9 mouse cellular contexts compared by ENCODE assay signal in the genomic region with DNA sequence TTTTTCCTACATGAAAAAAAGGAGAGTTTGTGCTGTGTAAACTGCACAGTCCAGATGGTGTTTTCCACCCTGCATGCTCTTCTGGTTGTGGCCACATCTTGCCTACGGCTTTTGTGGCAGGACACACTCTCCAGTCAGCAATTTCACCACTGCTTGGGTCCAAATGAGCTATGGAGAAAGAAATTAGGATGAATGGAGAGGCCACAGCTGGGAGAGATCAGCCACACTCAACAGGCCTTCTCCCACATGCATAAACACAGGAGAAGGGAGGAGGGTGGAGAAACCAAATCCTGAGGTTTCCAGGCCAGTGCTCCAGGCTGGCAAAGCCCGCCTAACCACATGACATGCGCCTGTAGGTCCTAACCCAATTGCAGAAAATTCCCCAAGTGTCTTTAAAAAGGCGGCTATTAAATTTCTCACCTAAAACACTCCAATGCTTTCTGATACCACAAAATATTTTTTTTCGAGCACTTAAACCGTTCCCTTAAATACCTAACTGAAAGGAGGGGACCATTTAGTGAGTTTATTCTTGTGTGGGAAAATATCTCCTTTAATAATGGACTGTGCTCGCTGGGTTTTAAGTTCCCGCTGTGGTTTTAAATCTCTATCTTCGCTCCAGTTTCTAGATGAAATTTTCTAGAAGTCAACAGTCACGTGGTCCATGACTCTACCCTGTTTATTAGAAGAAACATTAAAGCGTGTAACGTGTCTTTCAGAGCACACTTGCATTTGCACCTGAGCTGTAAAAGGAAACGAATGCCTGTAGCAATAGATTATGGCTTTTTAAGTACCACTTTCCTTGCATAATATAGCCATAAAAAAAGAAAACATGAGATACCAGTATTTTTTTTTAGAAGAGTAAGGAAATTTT.
DNase-seq lines count a peak whose midpoint lies in the region; ATAC-seq lines count a peak whose summit lies in the region.
"Had no signal": no experiment of that assay in that cellular context is flagged by ENCODE, and none has a peak within 500 bp of the region (broad histone marks: within the 10 kb centered on the region; RNA-seq: fewer than 3 reads in every experiment).

No protein-coding gene starts in this region.

- H3K9me3 ChIP-seq in embryonic facial prominence, embryonic 15.5 days (replicated peaks), result no peaks in the 10 kb centered on the region
- H3K9me3 ChIP-seq in forebrain, embryonic 10.5 days, result no peaks in the 10 kb centered on the region
- H3K9me3 ChIP-seq: heart, embryonic 15.5 days had no signal

- H3K36me3 ChIP-seq in embryonic facial prominence, embryonic 15.5 days, result no peaks in the 10 kb centered on the region
- H3K36me3 ChIP-seq in forebrain, embryonic 10.5 days (replicated peaks), result no peaks in the 10 kb centered on the region
- H3K36me3 ChIP-seq: heart, embryonic 15.5 days had no signal

- no peak overlapping the region for H3K9ac ChIP-seq in embryonic facial prominence, embryonic 15.5 days
- H3K9ac ChIP-seq: heart, embryonic 15.5 days had no signal

- WGBS in embryonic facial prominence, embryonic 15.5 days, result 25% methylated on average over 13 of the region's 13 CpGs
- WGBS in forebrain, embryonic 10.5 days, result 83% methylated on average over 13 of the region's 13 CpGs

- H3K27me3 ChIP-seq in embryonic facial prominence, embryonic 15.5 days, result no peaks in the 10 kb centered on the region
- H3K27me3 ChIP-seq in forebrain, embryonic 10.5 days (ENCODE audit: poor library complexity, severe bottlenecking), result no peaks in the 10 kb centered on the region
- H3K27me3 ChIP-seq: heart, embryonic 15.5 days had no signal

- 0 out of 2 replicates have a peak overlapping the region, but pooled peaks have one; percentile 11 for H3K4me2 ChIP-seq in embryonic facial prominence, embryonic 15.5 days (replicated peaks)
- H3K4me2 ChIP-seq: heart, embryonic 15.5 days had no signal

- peak; percentile 90 for ATAC-seq in embryonic facial prominence, embryonic 15.5 days (ENCODE audit: insufficient number of reproducible peaks, low FRiP score, low TSS enrichment, low read depth)

- H3K4me1 ChIP-seq in embryonic facial prominence, embryonic 15.5 days, result peaks cover 12% of the 10 kb centered on the region
- H3K4me1 ChIP-seq in forebrain, embryonic 10.5 days, result peaks cover 4% of the 10 kb centered on the region; the same call in 1 of the 2 replicates
- H3K4me1 ChIP-seq: heart, embryonic 15.5 days had no signal

- peak; percentile 12 to 14 for DNase-seq in cerebellum, postnatal 10 days
- no peak for DNase-seq in cerebellum, postnatal 36 days
- peak; percentile 40 for DNase-seq in kidney, postnatal 14 days
- peak; percentile 39 for DNase-seq in neural tube, embryonic 10.5 days (ENCODE audit: extremely low spot score, low spot score)
- no peak for DNase-seq in frontal cortex, postnatal 25 days (ENCODE audit: low spot score in 2 of 2)
- DNase-seq in forebrain, embryonic 10.5 days (ENCODE audit: extremely low spot score, low spot score), result no peak
- DNase-seq in MN1 (ENCODE audit: low spot score), result no peak

- H3K27ac ChIP-seq in embryonic facial prominence, embryonic 15.5 days (replicated peaks), result peak overlapping the region; percentile 61
- no peak overlapping the region for H3K27ac ChIP-seq in forebrain, embryonic 10.5 days
- H3K27ac ChIP-seq: heart, embryonic 15.5 days had no signal

- H3K4me3 ChIP-seq in embryonic facial prominence, embryonic 15.5 days (replicated peaks), result no peak overlapping the region
- no peak overlapping the region for H3K4me3 ChIP-seq in forebrain, embryonic 10.5 days
- H3K4me3 ChIP-seq: heart, embryonic 15.5 days had no signal

Comparison
In these comparisons a context has a peak if more than half of its experiments do, and no peak if none do; other contexts are left out.
1. DNase-seq: peak in cerebellum, postnatal 10 days (2 of 2), kidney, postnatal 14 days (single experiment) and neural tube, embryonic 10.5 days (single experiment); none in cerebellum, postnatal 36 days (0 of 2), frontal cortex, postnatal 25 days (0 of 2), forebrain, embryonic 10.5 days (single experiment) and MN1 (single experiment).